Mouse (Mus musculus) C2C12 (cell line): Measurements from ENCODE around the gene Pax3. TPM values are rescaled to one million over a fixed set of nuclear protein-coding genes. Genes with fewer than 3 reads are reported as not detected.

ENCODE experiments used
- H3K27me3 ChIP-seq: one replicate; pipeline ENCODE4 v1.6.1; 2011; ENCODE audit not compliant: control insufficient read depth, insufficient read depth, insufficient read length
- H3K36me3 ChIP-seq: one replicate; pipeline ENCODE4 v1.6.1; 2011; ENCODE audit not compliant: control insufficient read depth, insufficient read depth
- H3K4me3 ChIP-seq: one replicate; pipeline ENCODE4 v1.5.1; 2011; ENCODE audit warnings: mild to moderate bottlenecking, control low read depth; ENCODE audit not compliant: poor library complexity, insufficient read depth, severe bottlenecking
- H3K79me2 ChIP-seq: one replicate; pipeline ENCODE4 v1.6.1; 2011; ENCODE audit not compliant: control insufficient read depth, insufficient read depth
- H3K79me3 ChIP-seq: one replicate; pipeline ENCODE4 v1.6.1; 2011; ENCODE audit warnings: low read depth, control low read depth
- H3ac ChIP-seq: one replicate; pipeline ENCODE3; 2011; ENCODE audit warnings: low read depth; ENCODE audit not compliant: control insufficient read depth, insufficient read length
- CEBPB ChIP-seq: IDR thresholded peaks from one replicate; pipeline ENCODE4 v1.6.1; 2011; ENCODE audit warnings: low read depth, mild to moderate bottlenecking, control low read depth, moderate library complexity
- CTCF ChIP-seq: IDR thresholded peaks from one replicate; pipeline ENCODE4 v1.5.1; 2011; ENCODE audit not compliant: control insufficient read depth, insufficient read depth, insufficient read length
- FOSL1 ChIP-seq: IDR thresholded peaks from one replicate; pipeline ENCODE4 v1.8.0; 2011; ENCODE audit warnings: mild to moderate bottlenecking, low read length; ENCODE audit not compliant: poor library complexity, insufficient read depth, severe bottlenecking
- MAX ChIP-seq: IDR thresholded peaks from one replicate; pipeline ENCODE4 v1.6.1; 2011; ENCODE audit warnings: mild to moderate bottlenecking, control low read depth
- MYOD1 ChIP-seq: IDR thresholded peaks from one replicate; pipeline ENCODE4 v1.6.1; 2011; ENCODE audit warnings: low read depth; ENCODE audit not compliant: control insufficient read depth, insufficient read length
- MYOG ChIP-seq: IDR thresholded peaks from one replicate; pipeline ENCODE4 v1.6.1; 2011; ENCODE audit not compliant: control insufficient read depth, insufficient read length; ENCODE audit errors: extremely low read depth
- USF1 ChIP-seq: IDR thresholded peaks from one replicate; pipeline ENCODE4 v1.6.1; 2011; ENCODE audit warnings: low read depth, mild to moderate bottlenecking, control low read depth, moderate library complexity
- polyA plus RNA-seq: library from polyadenylated mRNA; unstranded; fragments of >200 nt; fragmentation: generic; extraction: Trizol; gene quantifications from one replicate; pipeline ENCODE4 v1.2.1, GENCODE M21; 2012; ENCODE audit warnings: missing spikeins

Pax3 gene
- polyA plus RNA-seq, 1 experiment, result 0.23 TPM

GRCm38 (mm10) chr1:78140505-78141303 is 56.2 kb downstream of the Pax3 start:
- Histone ChIP-seq H3K79me2 (no peaks in the 10 kb centered on the region), H3K4me3 (no peak overlapping the region), H3K79me3 (no peaks in the 10 kb centered on the region), H3K27me3 (no peaks in the 10 kb centered on the region), H3K36me3 (no peaks in the 10 kb centered on the region), H3ac (no peak overlapping the region)
- TF ChIP-seq MYOD1 (no peak), MAX (no peak), USF1 (no peak), FOSL1 (no peak), CEBPB (no peak), MYOG (no peak), CTCF (no peak)

GRCm38 (mm10) chr1:78139287-78139686 is 57.6 kb downstream of the Pax3 start:
- no peaks in the 10 kb centered on the region for H3K27me3 ChIP-seq

GRCm38 (mm10) chr1:78129267-78129666 is 67.7 kb downstream of the Pax3 start:
- no peak overlapping the region for H3ac ChIP-seq
- H3K79me3 ChIP-seq, result no peaks in the 10 kb centered on the region
- H3K36me3 ChIP-seq, result no peaks in the 10 kb centered on the region
- no peaks in the 10 kb centered on the region for H3K79me2 ChIP-seq
- H3K4me3 ChIP-seq, result no peak overlapping the region
- no peak for TF ChIP-seq USF1
- TF ChIP-seq CEBPB, result no peak
- TF ChIP-seq MYOD1, result peak; percentile 36
- H3K27me3 ChIP-seq, result no peaks in the 10 kb centered on the region

More at GRCm38 (mm10) chr1:78139287-78139686, 57.6 kb downstream of the Pax3 start:
- Histone ChIP-seq H3K36me3 (no peaks in the 10 kb centered on the region), H3K79me2 (no peaks in the 10 kb centered on the region), H3K79me3 (no peaks in the 10 kb centered on the region), H3K4me3 (no peak overlapping the region), H3ac (no peak overlapping the region)
- no peak for TF ChIP-seq USF1
- no peak for TF ChIP-seq MAX
- no peak for TF ChIP-seq CEBPB
- no peak for TF ChIP-seq MYOD1
- no peak for TF ChIP-seq FOSL1
- no peak for TF ChIP-seq MYOG
- TF ChIP-seq CTCF, result no peak

- H3K79me2 ChIP-seq, result no peaks in the 10 kb centered on the region
- H3K79me3 ChIP-seq, result no peaks in the 10 kb centered on the region
- H3ac ChIP-seq, result no peak overlapping the region
- no peak for TF ChIP-seq MYOG
- no peak for TF ChIP-seq CTCF
- no peak overlapping the region for H3K4me3 ChIP-seq
- H3K36me3 ChIP-seq, result no peaks in the 10 kb centered on the region
- no peaks in the 10 kb centered on the region for H3K27me3 ChIP-seq
Observed at GRCm38 (mm10) chr1:78119899-78120560, 76.9 kb downstream of the Pax3 start.

- no peaks in the 10 kb centered on the region for H3K79me2 ChIP-seq
- no peaks in the 10 kb centered on the region for H3K27me3 ChIP-seq
- H3ac ChIP-seq, result no peak overlapping the region
- no peaks in the 10 kb centered on the region for H3K36me3 ChIP-seq
- no peaks in the 10 kb centered on the region for H3K79me3 ChIP-seq
- H3K4me3 ChIP-seq, result no peak overlapping the region
- TF ChIP-seq CEBPB, result no peak
- TF ChIP-seq CTCF, result no peak
- TF ChIP-seq MAX, result no peak
- TF ChIP-seq USF1, result no peak
- TF ChIP-seq MYOG, result no peak
- no peak for TF ChIP-seq MYOD1
- TF ChIP-seq FOSL1, result no peak
Observed at GRCm38 (mm10) chr1:78116046-78116445, 80.9 kb downstream of the Pax3 start.

- H3ac ChIP-seq, result no peak overlapping the region
- H3K36me3 ChIP-seq, result no peaks in the 10 kb centered on the region
- no peaks in the 10 kb centered on the region for H3K27me3 ChIP-seq
- no peaks in the 10 kb centered on the region for H3K79me3 ChIP-seq
- H3K79me2 ChIP-seq, result no peaks in the 10 kb centered on the region
- TF ChIP-seq MAX (no peak), USF1 (no peak), MYOD1 (no peak), CEBPB (no peak), CTCF (no peak), FOSL1 (no peak), MYOG (no peak)
- H3K4me3 ChIP-seq, result no peak overlapping the region
Observed at GRCm38 (mm10) chr1:78110311-78110710, 86.6 kb downstream of the Pax3 start.
